Mouse (Mus musculus): ENCODE results near the gene Wnt9a.

GRCm38 (mm10) chr11:59312060-59312459 lies 5.3 kb downstream of the Wnt9a start:
- no peak for TF ChIP-seq TAL1 (IDR thresholded peaks at IDR 0.05; ENCODE audit: low read length)
- no peak for TF ChIP-seq GATA1 (IDR thresholded peaks at IDR 0.05; ENCODE audit: low read length)

Measured in erythroblast, embryonic 14.5 days (primary cell).